Mouse (Mus musculus) testis, adult 2 months (tissue): ENCODE measurements around the gene Sp4.

Experiments
- CTCF ChIP-seq: fragments of 200-500 bp; IDR thresholded peaks from 2 replicates; pipeline ENCODE4 v1.5.1; 2012; ENCODE audit warnings: low read depth, mild to moderate bottlenecking, inconsistent platforms, low read length, moderate library complexity; ENCODE audit not compliant: control insufficient read depth, insufficient read depth, insufficient replicate concordance
- POLR2A ChIP-seq: fragments of 200-500 bp; IDR thresholded peaks from 2 replicates; pipeline ENCODE4 v1.6.1; 2012; ENCODE audit warnings: low read depth, mild to moderate bottlenecking, inconsistent platforms, low read length, moderate library complexity; ENCODE audit not compliant: control insufficient read depth

DNA sequence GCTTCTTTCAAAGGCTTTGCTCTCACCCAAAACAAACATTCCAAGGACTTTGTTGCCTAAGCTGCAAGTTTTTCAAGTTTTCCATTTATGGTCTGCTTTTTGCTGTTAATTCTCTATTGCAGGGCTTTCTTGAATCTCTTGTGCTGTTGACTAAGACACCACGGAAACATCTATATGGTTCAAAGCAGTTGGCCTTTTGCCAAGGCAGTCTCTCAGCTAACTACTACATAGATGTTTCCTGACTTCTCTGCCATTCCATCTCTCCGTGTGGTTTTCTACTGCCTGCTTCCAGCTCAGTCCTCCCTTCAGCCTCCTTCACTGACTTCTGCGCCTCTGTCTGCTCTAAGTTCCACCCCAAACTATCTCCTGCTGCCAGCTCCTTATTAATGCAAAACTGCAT lies 36.1 kb upstream of the Sp4 start:
- TF ChIP-seq CTCF (no peak), POLR2A (no peak)
